Mouse (Mus musculus) spleen, postnatal 14 days (tissue): Measurements from ENCODE around the gene Ankrd31.
"Not testable (repeated sequence)": the region's sequence is repeated elsewhere in the genome, so short reads cannot be mapped to it uniquely, and the experiment has no call there.

Experiments used
- DNase-seq, 2 experiments: peaks; one replicate each; pipeline ENCODE4 v3.0.0; 2021 to 2022; ENCODE audit warnings: low spot score in 2 of 2

The Ankrd31 gene

DNA sequence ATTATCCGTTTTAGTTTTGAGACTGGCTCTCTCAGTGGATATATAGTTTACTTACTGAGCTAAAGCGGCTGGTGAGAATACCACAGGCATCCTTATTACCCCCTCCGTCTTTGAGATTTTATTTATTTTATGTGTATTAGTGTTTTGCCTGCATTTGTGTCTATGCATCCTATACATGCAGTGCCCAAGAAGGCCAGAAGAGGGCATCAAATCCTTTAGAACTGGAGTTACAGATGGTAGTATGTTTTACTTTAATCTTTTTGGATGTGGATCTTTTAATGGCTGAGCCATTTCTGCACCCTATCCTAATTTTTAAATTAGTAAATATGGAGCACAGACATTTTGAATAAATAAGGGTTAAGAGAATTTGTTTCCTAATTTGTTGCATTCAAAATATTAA is 107.1 kb downstream of the Ankrd31 start:
- peak in 1 of 2 experiments; percentile 26 for DNase-seq

DNA sequence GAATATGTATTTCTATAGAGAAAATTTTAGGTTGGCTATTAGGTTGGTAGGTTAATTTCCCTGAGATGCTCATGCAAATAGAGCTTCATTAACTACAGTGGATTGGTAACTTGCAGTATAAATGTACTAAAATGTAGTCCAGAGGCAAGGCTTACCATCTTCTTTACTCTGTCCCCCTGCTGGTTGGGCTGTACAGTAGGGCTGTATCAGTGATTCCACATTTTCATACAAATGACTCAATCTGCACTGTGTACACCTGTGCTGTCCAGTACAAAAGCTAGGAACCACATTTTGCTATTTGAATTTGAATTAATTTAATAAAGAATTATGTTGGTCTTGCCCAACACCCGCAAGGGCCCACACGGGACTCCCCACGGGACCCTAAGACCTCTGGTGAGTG is 111.1 kb downstream of the Ankrd31 start:
- DNase-seq: no peak

DNA sequence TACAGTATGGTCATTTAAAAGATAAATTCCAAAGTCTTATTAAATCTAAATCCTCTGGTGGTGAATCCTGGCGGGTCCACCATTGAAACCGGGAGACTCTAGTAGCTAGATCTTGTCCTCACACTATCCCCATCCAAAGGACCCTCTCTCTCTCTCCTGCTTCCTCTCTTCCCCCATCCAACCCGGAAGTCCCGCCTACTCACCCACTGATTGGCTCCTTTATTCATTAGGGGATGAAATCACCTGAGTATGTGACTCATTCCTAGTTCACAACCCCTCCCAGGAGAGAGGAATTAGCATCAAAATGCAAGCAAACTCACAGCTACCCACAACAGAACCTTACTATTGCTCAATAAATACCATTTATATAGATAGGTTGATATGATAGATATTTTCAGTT is 122.7 kb downstream of the Ankrd31 start:
- DNase-seq: no peak

DNA sequence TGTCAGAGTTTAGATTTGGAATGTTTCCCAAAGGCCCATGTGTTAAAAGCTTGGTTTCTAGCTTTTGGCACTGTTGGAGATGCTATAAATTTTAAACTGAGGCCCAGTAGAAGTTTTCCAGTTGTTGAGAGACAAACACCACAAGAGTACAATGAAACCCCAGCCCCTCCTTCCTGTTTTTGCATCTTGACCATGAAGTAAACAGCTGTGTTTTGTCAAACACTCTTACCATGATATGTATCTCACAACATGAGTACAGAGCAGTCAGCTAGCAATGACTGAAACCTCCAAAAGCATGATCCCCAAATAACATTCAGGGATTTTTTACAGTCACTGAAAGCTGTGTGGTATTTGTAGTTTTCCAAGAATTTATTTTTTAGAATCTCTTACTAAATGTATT is 126.0 kb downstream of the Ankrd31 start:
- DNase-seq: no peak

DNA sequence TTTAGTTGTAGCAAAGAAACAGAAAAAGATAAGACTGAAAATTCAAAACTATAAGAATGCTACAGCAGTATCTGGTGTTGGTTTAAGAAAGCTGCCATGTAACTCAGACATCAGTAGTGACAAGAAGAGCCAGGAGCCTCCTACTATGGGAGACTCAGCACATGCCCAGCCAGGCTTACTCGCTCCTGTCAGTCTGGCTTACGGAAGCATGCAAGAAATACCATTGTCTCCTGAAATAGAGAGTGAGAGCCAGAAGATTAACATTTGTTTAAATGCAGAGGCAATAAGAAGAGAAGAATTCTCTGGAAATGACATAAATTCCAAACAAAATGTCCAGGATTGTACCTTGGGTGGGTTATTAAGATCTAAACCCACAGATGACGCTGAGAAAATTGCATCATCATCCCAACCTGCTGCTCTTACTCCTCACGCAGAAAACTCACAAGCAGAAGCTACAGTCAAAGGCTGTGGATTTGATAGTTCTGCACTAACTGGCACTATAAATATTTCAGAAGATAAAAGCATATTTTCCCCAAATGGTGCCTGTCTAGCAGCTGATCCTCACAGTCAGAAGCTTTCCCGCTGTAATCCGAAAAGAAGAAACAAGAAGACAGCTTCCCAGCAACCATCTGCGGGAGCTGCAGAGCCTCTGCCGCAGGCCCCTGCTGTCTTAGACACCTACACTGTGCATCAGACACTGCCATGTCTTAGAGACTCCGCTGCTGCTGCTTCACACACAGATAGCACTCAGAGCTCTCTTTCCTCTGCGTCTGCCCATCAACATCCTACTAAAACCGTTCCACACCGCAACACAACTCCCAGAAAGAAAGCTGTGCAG is 130.4 kb downstream of the Ankrd31 start:
- no peak for DNase-seq

DNA sequence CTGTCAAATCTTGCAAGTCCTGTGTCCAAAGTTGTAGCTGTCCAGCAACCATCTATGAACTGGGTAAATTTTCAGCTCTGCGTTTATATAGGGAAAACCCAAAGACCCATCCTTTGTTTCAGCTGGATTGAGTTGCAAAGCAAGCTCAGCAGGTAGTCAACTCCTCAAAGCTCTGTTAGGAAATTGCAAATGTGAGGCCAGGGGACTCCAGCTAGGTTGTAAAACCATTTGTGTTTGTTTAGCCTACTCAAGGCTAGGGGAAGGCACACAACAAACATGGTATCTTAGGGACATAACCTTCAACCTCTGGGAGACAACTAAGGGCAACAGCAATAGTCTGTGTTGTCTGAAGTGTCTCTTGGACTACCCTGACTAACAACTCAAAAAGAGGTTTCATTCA is 136.5 kb downstream of the Ankrd31 start:
- DNase-seq: no peak

DNA sequence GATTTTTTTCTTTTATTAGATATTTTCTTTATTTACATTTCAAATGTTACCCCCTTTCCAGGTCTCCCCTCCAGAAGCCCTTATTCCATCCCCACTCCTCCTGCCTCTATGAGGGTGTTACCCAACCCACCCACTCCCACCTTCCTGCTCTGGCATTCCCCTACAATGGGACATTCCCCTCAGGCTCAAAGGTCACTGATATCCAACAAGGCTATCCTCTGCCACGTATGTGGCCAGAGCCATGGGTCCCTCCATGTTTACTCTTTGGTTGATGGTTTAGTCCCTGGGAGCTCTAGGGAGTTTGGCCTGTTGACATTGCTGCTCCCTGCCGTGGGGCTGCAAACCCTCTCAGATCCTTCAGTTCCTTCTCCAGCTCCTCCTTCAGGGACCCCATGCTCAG is 141.9 kb downstream of the Ankrd31 start:
- no peak for DNase-seq

DNA sequence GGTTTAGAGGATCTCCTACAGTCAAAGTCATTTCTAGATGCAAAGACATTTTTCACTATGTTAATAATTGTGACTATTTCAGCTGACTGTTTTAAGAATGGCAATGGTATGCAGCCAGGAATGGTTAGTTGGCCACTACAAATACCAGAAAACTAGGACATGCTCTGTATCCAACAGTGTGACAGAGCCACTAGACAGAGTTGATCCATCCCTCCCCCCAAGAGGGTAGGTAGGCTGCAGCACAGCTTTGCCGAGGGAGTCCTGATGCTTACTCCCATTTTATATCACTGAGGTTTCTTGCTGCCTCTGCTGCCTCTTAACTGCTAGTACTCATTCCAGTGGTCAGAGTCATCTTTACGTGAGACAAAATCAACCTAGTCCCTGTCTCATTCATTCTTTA is 147.1 kb downstream of the Ankrd31 start:
- no peak for DNase-seq

DNA sequence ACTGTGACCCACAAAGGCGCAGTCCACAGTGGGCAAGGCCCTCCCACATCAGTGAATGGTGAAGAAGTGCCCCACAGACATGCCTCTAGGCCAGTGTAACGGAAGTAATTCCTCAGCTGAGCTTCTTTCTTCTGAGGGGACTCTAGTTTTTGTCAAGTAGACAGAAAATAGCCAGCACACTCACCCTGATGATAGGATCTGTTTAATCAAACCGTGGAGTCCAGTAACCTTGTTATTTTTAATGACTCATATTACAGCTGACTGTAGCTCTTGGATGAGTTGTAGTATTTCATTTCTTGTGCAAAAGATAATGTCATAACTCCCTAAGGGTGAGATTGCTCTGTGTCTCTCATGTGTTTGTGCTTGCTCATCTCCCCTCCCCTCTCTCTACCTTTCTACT is 158.6 kb downstream of the Ankrd31 start:
- DNase-seq: no peak

DNA sequence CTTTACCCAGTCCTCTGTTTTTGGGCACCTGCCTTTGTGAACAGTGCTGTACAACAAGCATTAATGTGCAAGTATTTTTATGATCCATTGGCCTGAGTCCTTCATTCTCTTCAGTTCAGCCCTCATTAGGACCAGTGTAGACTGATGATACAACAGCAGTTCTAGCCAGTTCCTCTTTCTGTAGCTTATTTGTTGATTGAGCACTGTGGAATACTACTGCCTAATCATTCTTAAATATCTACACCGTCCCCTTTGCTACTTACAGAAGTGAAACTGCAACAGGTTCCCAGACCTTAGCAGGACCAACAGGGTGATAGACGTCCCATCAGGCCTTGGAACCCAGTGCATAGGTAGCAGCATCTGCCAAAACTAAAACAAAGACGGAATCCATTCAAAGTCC is 163.1 kb downstream of the Ankrd31 start:
- no peak for DNase-seq

DNA sequence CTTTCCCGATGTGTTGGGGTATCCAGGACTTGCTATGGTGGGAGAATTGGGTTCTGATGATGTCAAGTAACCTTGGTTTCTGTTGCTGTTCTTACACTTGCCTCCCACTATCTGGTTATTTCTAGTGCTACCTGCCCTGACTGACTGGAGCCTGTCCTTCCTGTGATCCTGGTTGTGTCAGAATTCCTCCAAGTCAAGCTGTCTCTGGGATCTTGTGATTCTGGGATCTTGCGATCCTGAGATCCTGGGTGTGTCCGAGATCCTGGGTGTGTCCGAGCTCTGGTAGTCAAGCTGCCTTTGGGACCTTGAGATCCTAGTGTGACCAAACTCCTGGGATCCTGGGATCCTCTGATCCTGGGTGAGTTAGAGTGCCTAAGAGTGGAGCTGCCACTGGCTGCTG is 175.1 kb downstream of the Ankrd31 start:
- DNase-seq: not testable (repeated sequence)

DNA sequence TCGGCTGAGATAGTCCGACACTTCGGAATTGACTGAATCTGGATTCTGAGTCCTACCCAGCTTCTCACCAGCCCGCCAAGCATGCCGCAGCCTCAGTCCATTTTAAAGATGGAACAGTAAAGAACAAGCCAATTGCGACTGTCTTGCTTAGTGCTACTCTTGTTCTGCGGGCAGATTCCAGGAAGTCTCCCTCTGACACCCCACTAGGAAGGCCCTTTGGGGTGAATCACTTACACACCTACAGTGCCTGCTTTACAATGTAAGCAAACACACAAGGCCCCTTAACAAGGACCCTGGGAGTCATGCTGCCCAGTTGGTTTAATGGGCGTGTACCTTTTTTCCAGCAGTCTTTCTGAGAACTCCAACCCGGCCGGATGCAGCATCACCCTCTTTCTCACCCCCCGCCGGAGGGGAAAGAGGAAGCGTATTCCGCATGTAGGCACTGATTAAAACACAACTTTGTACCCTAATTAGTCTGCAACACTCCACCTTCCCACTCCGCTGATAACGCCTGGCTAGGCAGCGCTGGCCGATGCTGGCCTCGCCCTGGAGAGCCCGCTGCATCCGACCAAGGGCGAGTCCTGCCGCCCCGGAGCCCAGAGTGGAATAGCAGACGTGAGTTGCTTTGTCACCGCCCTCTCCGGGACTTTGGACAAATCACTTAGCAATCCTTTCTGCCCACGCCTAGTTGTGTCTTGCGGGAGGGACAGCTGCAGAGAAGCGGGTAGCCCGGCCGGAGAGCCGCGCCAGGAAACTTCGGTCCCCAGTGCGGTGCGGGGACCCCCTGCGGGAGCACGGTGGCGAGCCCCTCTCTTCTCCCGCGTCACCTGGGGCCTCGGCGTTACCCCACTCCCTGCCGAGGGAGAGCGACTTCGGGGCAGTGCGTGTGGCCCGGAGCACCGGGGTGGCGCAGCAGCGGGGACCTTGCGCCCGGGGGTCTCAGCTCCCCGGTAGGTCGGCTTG is 176.2 kb downstream of the Ankrd31 start, which contains the start of gene Gcnt4:
Gene Gcnt4, plus strand, starts transcription at position 691 of the 963 bp plus-strand sequence.
- peak in 1 of 2 experiments; percentile 5 for DNase-seq

DNA sequence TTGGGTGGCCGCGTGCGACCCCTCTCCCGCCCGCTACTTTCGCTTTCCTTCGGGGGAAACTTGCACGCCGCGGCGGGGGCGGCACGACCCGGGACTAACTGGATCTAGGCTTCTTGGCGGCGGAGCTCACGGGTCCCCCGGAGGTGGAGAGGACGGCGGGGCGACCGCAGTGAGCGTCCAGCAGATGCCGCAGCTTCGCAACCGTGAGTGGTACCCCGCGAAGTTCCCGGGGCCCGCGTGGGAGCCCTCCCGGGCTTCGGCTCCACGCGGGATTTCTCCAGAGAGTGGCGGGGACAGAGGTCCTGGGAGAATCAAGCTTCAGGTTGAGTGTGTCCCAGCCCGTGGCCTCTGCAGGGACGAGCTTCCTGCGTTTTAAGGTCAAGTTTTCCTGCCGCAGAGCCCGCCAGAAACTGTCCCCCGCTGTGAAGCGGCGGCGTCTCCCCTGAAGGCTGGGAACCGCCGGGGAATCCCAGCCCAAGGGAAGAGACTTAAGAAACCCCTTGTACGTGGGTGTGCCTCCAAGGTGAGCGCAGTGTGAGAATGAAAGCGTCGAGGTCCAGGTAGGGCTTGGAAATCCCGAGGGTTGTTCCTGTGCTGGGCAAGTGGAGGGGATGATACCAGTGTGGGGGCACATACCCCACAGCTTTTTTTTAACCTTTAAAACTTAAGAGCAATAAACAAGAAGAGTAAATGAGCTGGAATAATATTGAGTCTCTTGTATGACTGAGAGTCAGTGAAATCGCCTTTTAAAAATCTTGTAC is 177.1 kb downstream of the Ankrd31 start:
- no peak for DNase-seq

DNA sequence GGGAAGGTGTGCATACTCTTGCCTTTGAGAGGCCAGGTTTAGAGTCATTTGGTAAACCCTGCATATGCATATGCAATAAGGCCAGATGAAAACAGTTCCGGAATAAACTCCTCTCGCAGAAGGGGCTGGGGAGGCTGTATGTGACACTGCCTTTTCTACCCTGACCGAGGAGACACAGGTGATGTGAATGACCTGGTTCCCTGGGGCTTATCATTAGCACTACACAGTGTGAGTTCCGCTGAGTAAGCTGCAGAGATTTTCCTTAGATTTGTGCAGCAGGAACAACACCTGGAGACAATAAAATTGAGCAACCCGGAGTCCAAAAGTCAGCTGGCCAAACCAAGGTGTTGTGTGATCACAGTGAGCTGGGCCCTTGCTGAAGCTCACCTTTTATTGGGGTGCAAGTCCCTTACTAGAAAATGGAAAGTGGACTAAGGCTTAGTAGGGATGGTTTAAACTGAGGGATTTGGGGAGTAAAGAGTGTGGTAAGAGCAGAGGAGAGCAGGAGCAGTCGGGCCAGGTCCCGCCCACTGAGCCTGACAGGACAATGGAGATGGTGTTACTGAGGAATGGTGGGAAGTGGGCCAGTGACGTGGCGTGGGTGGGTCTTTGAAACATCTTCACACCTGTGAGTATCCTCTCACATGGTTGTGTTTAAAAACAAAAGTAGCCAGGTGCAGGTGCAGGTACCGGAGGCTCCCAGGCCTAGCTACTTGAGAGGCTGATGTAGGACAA is 178.1 kb downstream of the Ankrd31 start:
- no peak for DNase-seq

DNA sequence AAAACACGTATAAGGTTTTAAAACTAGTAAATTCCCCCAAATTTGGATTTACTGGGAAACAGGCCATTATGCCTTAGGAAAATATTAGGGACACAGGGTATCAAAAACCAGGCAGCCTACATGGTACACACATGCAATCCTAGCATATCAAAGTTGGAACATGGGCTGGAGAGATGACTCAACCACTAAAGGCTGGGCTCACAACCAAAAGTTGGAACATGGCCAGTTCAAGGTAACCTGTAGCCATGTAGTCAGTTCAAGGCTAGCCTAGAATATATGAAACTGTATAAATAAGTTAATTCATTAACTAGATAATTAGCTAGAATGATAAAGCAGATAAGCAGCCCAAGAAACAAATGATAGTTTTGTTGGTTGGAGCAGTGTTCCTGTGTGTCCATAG is 179.7 kb downstream of the Ankrd31 start:
- no peak for DNase-seq

DNA sequence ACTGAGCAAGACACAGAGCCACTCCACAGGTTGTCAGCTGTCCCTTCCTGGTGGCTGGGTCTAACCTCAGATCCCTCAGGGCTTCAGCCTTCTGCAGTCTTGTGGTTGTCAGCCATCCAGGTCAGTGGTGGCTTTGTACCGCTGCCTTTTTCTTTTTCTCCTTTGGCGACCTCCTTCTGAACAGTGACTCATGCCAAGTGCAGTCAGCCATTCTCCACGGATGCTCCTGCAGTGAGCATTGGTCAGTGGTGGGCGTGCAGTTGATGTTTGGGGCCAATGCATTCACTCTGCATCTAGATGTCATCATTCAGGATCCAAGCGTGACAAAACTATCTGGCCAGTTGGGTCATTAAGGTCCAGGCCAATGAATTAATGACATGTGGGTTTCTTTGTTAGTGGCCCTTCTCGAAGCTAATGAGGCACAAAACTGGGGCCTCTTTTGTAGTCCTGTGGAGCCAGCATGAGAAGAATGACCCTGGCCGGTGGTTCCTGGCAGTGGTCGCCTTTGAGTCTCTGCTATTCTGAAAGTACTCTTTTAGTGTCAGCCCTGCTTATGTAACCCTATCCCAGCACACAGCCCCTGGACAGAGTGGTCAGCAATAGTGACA is 180.5 kb downstream of the Ankrd31 start:
- no peak for DNase-seq

DNA sequence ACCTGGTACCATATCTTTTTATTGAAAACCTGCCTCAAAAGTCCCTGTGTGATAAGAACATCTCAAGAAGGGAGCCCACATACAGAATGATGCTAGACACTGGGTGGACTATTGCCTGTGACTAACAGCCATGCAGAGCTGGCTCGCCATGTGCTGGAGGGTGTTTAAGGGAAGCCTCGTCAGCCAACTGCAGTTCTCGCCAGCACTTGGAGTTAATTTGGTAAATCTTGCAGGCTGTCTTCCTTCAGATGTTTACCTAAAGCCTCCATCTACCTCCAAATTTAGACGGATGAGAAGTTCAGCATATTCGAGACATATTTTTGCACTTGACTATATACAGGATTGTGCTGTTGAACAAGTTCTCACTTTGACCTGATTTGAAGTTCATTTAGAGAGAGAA is 184.7 kb downstream of the Ankrd31 start:
- no peak for DNase-seq

DNA sequence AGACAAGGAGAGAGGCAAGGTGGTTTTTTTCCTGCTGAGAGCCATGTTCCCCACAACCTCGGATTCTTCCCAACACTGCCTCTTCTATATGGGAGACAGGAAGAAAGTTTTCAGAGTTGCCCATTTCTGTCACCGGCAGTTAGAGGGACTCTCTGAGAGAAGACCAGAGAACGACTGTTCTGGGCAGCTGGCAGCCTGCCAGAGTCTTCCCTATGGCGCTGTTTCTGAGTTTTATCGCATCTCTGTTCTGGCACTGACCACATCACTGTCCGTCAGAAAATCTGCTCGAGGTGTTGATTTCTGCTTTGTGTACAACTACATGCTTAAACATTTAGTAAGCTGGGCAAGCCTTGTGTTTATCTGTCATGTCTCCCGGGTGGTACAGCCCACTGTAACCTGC is 185.3 kb downstream of the Ankrd31 start:
- DNase-seq: no peak

DNA sequence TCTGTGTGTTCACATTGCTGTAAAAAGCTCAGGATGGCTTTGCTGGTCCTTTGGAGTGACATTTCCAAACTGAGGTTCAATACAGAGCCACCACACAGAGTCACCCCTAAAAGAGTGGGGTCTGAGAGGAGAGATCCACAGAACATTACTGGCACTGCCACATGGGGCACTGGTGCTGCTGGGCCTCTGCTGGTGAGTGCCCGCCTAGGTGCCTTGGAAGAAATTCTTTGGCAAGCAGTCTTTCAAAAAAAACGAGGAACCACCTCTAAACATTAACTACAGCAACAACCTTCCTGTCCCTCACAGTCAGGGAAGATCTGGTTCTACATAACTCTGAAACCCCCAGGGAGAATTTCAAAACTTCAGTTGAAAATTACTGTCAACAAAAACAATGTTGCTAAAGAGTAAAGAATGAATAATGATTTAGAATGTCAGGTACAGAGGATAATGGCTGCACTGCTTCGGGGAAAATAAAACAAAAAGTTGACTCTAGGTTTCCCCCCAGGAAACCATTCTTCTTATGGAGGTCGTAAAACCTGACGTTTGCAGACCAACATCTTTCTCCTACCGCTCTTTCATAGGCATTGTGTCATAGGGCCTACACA is 188.2 kb downstream of the Ankrd31 start:
- no peak for DNase-seq

DNA sequence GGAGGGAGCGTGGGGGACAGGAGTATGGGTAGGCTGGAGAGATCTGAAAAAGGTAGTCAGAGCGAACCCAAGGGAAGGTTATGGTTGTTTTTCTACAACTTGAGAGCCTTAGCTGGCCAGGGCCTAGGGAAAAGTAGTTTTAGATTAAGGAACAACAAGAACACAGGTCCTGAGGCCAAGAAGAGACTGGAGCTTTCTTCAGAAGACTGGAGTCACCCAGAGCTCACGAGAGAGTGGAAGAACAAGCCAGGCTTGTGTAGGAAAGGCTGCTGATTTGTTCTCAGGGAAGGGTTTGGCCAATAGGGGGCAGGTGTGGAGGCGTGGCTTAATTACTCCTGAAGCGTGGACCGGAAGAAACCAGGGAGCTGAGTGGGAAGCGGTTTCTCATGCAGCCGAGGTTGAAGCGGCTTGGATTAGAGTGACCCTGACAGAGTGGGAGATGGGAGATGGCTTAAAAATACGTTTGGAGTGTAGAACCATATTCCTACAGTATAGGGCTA is 189.0 kb downstream of the Ankrd31 start:
- DNase-seq: no peak
